Mouse (Mus musculus): ENCODE results near the gene Cd244a.

The Cd244a gene

DNA sequence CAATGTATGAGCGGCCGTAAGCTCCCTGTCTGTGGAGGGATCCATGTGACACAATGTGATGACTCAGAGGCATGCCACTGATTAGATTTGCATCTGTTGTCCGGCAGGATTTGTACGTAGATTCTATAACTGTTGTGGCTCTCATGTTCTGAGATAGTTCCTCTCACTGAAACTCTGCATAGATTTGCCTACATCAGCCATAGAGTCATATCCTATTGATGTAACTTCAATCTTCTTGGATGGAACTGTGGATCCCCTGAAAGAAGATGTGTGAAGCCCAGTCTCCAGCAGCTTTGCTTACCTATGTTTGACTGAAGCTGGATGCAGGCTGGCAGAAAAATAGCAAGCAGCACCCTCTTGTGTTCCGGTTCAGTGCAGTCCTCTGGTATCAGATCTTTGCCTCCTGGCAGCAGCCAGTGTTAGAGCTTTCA lies 99.6 kb downstream of the Cd244a start:
- no peak for DNase-seq

All from cerebellum, postnatal 36 days (tissue).